Mouse (Mus musculus) lung, adult 2 months (tissue): ENCODE data around the gene Ptprj. TPM values are rescaled to one million over a fixed set of nuclear protein-coding genes. Genes with fewer than 3 reads are reported as not detected.
A peak's percentile ranks its signal among the peaks of the same experiment; 100 is the strongest.

Experiments used
- DNase-seq: peaks from one replicate; pipeline ENCODE4 v3.0.0; 2022
- H3K4me1 ChIP-seq: fragments of 200-500 bp; 2 replicates; pipeline ENCODE4 v1.6.1; 2011; ENCODE audit warnings: low read length; ENCODE audit not compliant: control insufficient read depth, insufficient read depth
- H3K4me3 ChIP-seq: fragments of 200-500 bp; replicated peaks from 2 replicates; pipeline ENCODE3; 2011; ENCODE audit warnings: low read depth, mild to moderate bottlenecking, control low read depth, low read length; ENCODE audit errors: extremely low read depth
- CTCF ChIP-seq: fragments of 200-500 bp; IDR thresholded peaks from 2 replicates; pipeline ENCODE4 v1.5.1; 2011; ENCODE audit warnings: mild to moderate bottlenecking, low read length, control low read depth; ENCODE audit not compliant: insufficient read depth
- POLR2A ChIP-seq: fragments of 200-500 bp; IDR thresholded peaks from 2 replicates; pipeline ENCODE4 v1.6.1; 2011; ENCODE audit warnings: low read depth, mild to moderate bottlenecking, control low read depth, low read length, borderline replicate concordance; ENCODE audit errors: extremely low read depth
- WGBS: fragments of 180-500 bp; shearing (Covaris S2); methylation state at CpG from one replicate; pipeline ENCODE4 v1.1.7; 2018; 5-methylcytosine and 5-hydroxymethylcytosine counted together
- polyA plus RNA-seq: library from polyadenylated mRNA; depleted of rRNA; stranded (reverse); fragments of >200 nt; gene quantifications from 2 replicates; pipeline ENCODE4 v1.2.3, GENCODE M21; 2012

Gene Ptprj
- polyA plus RNA-seq, 1 experiment, result 16.0 TPM

GRCm38 (mm10) chr2:90611959-90612571 is 31.6 kb upstream of the Ptprj start:
- DNase-seq, result peak; percentile 60
- TF ChIP-seq CTCF, result 0 out of 2 replicates have a peak, but pooled peaks have one; percentile 3
- no peak for TF ChIP-seq POLR2A
- H3K4me3 ChIP-seq, result no peak overlapping the region
- H3K4me1 ChIP-seq, result peaks cover 4% of the 10 kb centered on the region; the same call in 1 of the 2 replicates
- WGBS, result 54% methylated on average over 10 of the region's 10 CpGs

GRCm38 (mm10) chr2:90601056-90601455 is 20.6 kb upstream of the Ptprj start:
- Histone ChIP-seq H3K4me1 (no peaks in the 10 kb centered on the region), H3K4me3 (no peak overlapping the region)
- 98% methylated on average over 3 of the region's 3 CpGs for WGBS
- TF ChIP-seq CTCF (no peak), POLR2A (no peak)
- DNase-seq, result no peak

GRCm38 (mm10) chr2:90588141-90588540 is 7.7 kb upstream of the Ptprj start:
- TF ChIP-seq POLR2A (no peak), CTCF (no peak)
- H3K4me3 ChIP-seq, result no peak overlapping the region
- 93% methylated on average over 1 of the region's 1 CpGs for WGBS
- no peak for DNase-seq
- H3K4me1 ChIP-seq, result peaks cover 3% of the 10 kb centered on the region

GRCm38 (mm10) chr2:90584506-90584905 is 4.1 kb upstream of the Ptprj start:
- no peak for DNase-seq
- TF ChIP-seq POLR2A (no peak), CTCF (no peak)
- WGBS, result 58% methylated on average over 4 of the region's 4 CpGs
- H3K4me1 ChIP-seq, result peaks cover 9% of the 10 kb centered on the region
- H3K4me3 ChIP-seq, result no peak overlapping the region

- 25% methylated on average over 5 of the region's 5 CpGs for whole genome bisulfite sequencing
- peak; percentile 60 for DNase-seq
- Histone ChIP-seq H3K4me1 (peaks cover 12% of the 10 kb centered on the region), H3K4me3 (no peak overlapping the region)
- TF ChIP-seq CTCF, result no peak
- TF ChIP-seq POLR2A, result no peak
Observed at GRCm38 (mm10) chr2:90583628-90584131, 3.2 kb upstream of the Ptprj start.

GRCm38 (mm10) chr2:90582814-90583213 is 2.4 kb upstream of the Ptprj start:
- DNase-seq, result no peak
- Histone ChIP-seq H3K4me1 (peaks cover 12% of the 10 kb centered on the region), H3K4me3 (no peak overlapping the region)
- 51% methylated on average over 2 of the region's 2 CpGs for WGBS
- no peak for TF ChIP-seq POLR2A
- TF ChIP-seq CTCF, result no peak

GRCm38 (mm10) chr2:90582311-90582710 is 1.9 kb upstream of the Ptprj start:
- H3K4me3 ChIP-seq, result no peak overlapping the region
- no peak for DNase-seq
- 55% methylated on average over 4 of the region's 4 CpGs for WGBS
- H3K4me1 ChIP-seq, result peaks cover 12% of the 10 kb centered on the region
- TF ChIP-seq CTCF (no peak), POLR2A (no peak)

- no peak overlapping the region for H3K4me3 ChIP-seq
- DNase-seq, result no peak
- TF ChIP-seq POLR2A (no peak), CTCF (no peak)
- peaks cover 12% of the 10 kb centered on the region for H3K4me1 ChIP-seq
- 68% methylated on average over 1 of the region's 1 CpGs for WGBS
Observed at GRCm38 (mm10) chr2:90581796-90582125, 1.3 kb upstream of the Ptprj start.

- Histone ChIP-seq H3K4me1 (peaks cover 12% of the 10 kb centered on the region), H3K4me3 (peak overlapping the region; percentile 88)
- WGBS, result 17% methylated on average over 11 of the region's 11 CpGs
- TF ChIP-seq CTCF (no peak), POLR2A (no peak)
- no peak for DNase-seq
Observed at GRCm38 (mm10) chr2:90581006-90581795, 754 bp upstream of the Ptprj start.

GRCm38 (mm10) chr2:90579728-90580235 is 665 bp downstream of the Ptprj start:
- DNase-seq, result peak; percentile 67
- WGBS, result under 1% methylated on average over 43 of the region's 44 CpGs
- H3K4me1 ChIP-seq, result peaks cover 12% of the 10 kb centered on the region
- peak overlapping the region; percentile 88 for H3K4me3 ChIP-seq
- no peak for TF ChIP-seq POLR2A
- no peak for TF ChIP-seq CTCF
